Mouse (Mus musculus): ENCODE results near the gene Olfr20. TPM values are rescaled to one million over a fixed set of nuclear protein-coding genes. Genes with fewer than 3 reads are reported as not detected.
"Not testable (repeated sequence)": the region's sequence is repeated elsewhere in the genome, so short reads cannot be mapped to it uniquely, and the experiment has no call there.

Gene Olfr20
- total RNA-seq (2021) = not detected

DNA sequence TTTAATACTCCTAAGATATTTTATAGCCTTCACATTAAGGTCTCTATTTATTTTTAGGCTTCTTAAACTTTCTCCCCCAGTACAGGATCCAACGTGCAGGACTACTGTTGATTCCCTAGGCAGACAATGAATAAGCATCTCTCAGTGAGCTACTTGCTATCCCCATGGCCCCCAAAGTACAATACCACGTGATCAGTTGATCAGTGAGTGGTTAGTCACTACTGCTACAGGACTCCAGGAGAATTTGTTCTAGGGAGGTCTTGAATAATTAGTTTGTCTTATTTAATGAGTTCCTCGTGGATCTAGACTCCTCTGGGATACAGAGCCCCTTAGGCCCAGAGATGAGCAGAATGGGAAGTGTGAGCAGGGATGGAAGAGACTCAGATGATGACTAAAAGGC is at the start of gene Olfr20:
Gene Olfr20, plus strand, starts transcription at position 301 of the 400 bp plus-strand sequence.
- DNase-seq = no peak

DNA sequence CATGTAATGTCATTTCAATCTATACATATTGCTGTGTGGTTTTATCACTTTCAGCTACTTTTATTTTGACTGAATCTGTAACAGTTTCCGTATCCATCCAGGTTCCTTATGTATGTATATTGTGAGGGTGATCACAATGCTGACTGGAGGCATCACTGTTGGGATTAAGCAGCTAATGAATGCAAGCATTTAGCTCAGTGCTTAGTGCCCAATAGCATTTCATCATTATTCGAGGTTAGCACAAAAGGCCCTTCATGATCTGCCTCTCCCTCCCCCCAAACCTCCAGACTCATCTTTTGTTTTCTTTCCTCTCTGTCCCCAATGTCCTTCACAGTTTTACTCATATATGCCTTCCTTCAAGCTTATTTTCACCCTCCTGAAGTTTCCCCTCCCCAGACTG is 47.5 kb upstream of the Olfr20 start:
- no peak for DNase-seq

DNA sequence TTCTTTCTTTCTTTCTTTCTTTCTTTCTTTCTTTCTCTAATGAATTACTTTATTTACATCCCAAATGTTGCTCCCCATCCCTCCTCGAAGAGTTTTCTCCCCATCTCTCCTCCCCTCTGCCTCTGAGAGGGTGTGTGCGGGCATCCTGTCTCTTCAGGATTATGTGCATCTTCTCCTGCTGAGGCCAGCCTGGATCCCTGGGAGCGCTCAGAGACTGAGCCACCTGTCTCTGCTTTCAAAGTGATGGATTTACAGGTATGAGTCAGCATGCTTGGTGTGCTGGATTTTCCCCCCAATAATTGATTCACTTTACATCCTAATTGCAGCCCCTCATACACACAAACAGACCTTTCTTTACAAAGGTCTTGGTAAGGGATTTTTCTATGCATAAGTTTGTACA is 34.6 kb upstream of the Olfr20 start:
- no peak for DNase-seq

DNA sequence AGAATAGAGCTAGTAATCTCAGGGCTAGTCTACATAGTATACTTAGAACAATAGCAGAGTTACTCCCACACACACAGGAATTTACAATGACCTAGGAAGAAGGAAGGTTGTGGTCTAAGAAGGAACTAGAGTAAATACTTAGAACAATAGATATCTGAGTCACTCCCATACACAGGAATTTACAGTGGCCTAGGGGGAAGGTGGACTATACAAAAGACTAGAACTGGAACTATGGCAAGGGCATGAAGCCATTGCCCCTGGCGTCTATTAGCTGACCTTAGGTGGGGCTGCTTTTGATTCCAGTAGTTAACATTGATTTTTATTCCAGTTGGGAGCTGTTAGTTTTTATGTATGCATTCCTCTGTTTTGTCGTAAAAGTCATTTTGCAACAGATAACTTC is 32.0 kb upstream of the Olfr20 start:
- DNase-seq = not testable (repeated sequence)

DNA sequence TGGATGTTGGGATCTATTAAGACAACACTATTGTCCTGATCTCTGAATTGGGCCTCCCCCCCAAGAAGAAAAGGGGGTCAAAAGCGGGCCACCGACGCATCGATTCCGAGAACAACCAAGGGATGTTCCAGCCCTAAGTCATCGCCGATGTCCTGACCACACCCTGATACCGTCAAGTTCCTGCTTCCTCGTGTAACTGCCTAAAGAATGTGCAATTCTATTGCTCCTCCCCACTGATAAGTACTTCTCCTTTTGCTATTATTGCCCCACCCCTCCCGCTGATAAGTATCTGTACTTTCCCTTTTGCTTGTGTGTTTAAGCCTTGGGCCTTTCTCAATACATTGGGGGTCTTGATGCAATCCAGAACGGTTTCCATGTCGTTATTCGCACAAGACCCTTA is 29.5 kb upstream of the Olfr20 start:
- not testable (repeated sequence) for DNase-seq

DNA sequence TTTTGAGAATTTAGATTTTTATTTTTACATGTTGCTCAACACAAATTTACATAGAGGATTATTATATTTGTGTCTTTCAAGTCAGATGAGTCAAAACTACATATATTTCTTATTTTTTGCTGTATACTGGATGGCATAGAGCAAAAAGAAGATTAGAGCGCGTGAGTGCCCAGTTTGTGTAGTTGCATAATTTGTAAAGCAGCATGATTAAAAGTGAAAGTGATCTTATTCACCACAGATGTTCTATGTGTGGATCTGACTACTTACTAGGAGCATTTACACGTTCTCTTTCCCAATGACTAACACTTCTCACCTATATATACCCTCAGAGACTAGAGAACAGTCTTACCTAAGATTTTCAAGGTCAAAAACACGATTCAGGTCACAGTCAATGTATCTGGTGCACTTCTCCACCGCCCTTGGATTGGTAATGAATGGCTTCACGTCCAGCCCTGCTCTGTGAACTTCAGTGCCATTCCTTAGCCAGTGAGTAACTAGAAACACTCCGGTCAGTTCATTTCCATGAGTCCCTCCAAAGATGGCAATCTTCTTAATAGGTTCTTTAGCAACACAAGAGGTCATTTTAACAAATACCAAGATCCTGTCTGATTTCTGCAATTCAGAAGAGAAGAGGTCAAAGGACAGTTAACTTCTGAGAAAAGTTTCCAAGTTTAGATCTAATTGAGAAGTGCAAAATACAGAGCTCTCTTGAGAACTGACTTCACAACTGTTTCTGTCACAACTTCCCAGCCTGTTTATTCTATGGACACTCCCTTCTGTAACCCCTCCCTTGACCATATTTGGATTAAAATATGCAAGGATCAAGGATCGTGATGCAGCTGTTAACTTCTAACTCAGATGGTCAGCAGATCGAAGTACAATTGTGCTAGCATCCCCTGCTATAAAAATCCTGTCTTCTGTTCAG is 26.4 kb upstream of the Olfr20 start:
- no peak for DNase-seq

DNA sequence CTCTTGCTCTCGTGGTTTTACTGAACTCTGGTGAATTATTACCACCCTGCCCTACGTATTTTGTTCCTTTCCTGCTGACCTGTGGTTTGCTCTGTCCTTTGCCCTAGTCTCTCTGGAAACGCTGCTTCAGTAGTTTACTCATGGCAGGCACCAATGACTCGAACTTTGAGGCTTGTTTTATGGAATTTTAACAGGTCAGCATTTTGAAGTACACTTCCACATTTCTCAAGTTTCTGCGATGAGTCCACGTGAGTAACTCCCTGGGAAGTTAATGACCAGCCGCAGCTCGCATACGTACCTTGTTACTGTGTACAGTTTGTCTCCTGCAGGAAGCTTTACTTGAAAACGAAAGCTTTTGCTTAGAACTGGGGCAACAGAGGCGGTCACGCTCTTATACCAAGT is 24.1 kb upstream of the Olfr20 start:
- no peak for DNase-seq

DNA sequence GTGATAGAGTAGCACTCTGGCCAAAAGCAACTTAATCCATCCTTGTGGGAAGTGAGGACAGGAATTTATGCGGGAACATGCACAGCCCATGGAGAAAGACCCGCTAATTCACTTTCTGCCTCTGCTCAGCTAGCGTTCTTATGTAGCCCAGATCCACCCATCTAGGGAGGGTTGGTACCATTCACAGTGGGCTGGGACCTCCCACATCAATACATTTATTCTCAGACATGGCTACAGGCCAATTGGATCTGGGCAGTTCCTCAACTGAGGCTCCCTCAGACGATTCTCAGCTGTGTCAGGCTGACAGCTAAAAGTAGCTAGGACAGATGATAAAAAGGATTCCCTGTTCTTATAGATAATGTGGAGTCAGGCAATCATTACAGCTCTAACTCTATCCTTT is 23.2 kb upstream of the Olfr20 start:
- DNase-seq = no peak

DNA sequence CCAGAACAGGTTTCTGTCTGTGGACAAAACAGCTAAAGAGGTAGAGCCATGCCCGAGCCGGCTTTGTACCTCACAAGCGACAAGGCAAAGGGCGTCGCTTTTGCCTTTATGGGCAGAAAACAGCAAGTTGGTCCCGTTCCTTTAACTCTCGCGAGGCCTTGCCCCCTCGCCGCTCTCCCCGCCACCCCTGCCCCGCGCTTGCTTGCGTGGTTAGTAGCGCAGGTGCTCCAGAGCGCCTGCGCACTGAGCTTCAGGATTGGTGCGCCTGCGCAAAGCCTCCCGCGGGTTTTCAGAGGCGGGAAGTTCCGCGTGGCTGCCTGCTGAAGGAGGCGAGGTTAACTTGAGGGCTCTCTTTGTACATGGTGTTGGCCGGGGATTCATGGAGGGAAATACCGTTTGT is 21.1 kb upstream of the Olfr20 start, which contains the start of the genes Aspa, Gm49340 and Spata22:
Gene Aspa, minus strand, starts transcription at position 155 of the 400 bp plus-strand sequence.
Gene Gm49340, plus strand, starts transcription at position 300 of the 400 bp plus-strand sequence.
Gene Spata22, plus strand, starts transcription at position 300 of the 400 bp plus-strand sequence.
- no peak for DNase-seq

DNA sequence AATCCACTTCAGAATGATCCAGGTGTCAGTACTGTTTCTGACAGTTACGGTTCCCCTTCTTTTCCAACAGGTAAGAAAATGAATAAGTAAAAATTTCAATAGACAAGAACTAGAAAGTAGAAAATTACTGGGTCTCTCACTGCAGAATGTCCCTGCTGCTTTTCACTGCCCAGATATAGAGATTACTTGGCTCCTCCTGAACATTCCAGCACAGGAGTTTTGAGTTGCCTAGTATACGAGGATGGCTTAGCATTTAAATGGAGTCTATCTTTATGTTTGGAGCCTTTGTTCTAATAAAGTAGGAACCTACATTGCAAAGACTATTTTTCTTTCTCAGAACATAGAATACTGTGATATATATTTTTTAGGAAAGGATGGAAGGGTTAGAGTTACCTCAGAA is 17.2 kb upstream of the Olfr20 start:
- DNase-seq = no peak

DNA sequence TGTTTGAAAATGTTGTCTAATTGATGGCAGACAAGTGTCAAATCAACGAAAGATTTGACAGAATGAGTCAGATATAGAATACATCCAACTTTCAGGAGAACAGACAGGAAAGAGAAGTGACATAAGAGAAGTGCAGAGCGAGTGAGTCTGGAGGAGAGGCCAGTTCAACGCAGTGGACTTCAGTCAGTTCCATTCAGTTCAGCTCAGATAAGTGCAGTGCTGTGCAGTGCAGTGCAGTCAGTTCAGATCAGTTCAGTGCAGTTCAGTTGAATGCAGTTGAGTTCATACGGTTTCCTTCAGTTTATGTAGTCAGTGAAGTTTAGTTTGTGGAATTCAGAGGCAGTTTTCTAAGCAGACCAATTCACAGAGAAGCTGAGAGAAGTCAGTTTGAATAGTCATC is 13.7 kb upstream of the Olfr20 start:
- no peak for DNase-seq

DNA sequence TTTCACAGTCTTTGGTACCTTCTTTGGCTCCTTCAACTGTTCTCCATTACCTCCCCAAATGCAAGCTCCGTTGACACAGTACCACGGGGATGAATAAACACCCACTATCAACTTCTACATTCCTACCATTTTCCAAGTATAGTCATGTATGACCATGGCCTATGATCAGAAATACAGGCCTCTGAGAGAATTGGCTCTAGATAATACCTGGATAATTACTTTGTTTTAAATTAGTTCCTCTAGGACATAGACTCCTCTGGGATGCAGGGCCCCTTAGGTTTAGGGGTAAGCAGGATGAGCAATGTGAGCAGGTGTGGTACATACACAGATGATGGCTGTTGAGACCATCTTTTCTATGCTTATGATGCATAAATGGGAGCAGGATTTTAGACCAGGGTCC is 20.4 kb downstream of the Olfr20 start, which contains the start of gene Olfr376:
Gene Olfr376, plus strand, starts transcription at position 301 of the 400 bp plus-strand sequence.
- DNase-seq = no peak

DNA sequence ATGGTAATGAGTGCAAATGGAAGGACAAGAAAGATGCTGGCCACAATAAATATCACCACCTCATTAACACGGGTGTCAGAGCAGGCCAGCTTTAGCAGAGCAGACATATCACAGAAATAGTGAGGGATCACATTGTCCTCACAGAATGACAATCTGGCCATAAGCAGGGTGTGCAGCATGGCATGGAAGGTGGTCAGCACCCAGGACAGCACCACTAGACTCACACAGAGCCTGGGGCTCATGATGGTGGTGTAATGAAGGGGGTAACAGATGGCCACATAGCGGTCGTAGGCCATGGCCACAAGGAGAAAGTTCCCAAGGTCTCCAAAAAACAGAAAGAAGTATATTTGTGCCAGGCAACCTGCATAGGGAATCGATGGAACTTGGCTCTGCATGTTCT is 44.8 kb downstream of the Olfr20 start:
- no peak for DNase-seq

DNA sequence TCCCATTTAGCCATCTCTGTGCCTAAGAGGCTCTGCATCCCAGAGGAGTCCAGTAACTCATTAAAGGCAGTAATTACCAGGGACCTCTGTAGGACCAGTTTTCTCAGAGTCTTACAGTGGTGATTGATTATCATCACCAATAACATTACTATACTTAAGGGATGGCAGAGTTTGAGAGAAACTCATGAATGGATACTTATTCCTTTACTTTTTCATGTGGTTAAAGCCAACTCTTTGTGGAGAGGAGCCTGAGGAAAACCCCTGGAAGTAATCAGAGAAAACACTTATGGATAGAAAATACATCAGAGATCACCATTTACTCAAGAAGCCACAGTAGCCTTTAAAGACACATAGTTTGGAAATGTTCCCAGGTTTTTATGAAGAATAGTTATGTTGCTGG is 48.9 kb downstream of the Olfr20 start, which contains the start of gene Olfr1:
Gene Olfr1, minus strand, starts transcription at position 101 of the 400 bp plus-strand sequence.
- DNase-seq = no peak

Other genes with a start within 250 kb of the Olfr20 start
- under 1 TPM; 0.23 to 0.32 TPM for gene Haspin, start 212.5 kb upstream of the Olfr20 start, total RNA-seq (2021)
- 1 to 10 TPM; 2.3 to 3.4 TPM for gene P2rx5, start 190.4 kb upstream of the Olfr20 start, total RNA-seq (2021)
- gene Emc6, start 173.7 kb upstream of the Olfr20 start, total RNA-seq (2021) = 10 to 100 TPM; 51.5 to 59.7 TPM
- gene Tax1bp3, start 173.7 kb upstream of the Olfr20 start, total RNA-seq (2021) = 10 to 100 TPM; 10.9 to 11.2 TPM
- 10 to 100 TPM; 21.2 to 24.8 TPM for gene Ctns, start 151.7 kb upstream of the Olfr20 start, total RNA-seq (2021)
- gene Shpk, start 151.3 kb upstream of the Olfr20 start, total RNA-seq (2021) = 1 to 10 TPM; 3.4 to 3.5 TPM
- under 1 TPM in 1 of 2 experiments, not detected in 1; 0.17 TPM for gene Trpv1, start 116.5 kb upstream of the Olfr20 start, total RNA-seq (2021)
- under 1 TPM; 0.25 to 0.38 TPM for gene Trpv3, start 83.4 kb upstream of the Olfr20 start, total RNA-seq (2021)
- 10 to 100 TPM; 11.9 to 14.4 TPM for gene Aspa, start 21.2 kb upstream of the Olfr20 start, total RNA-seq (2021)
- gene Gm49340, start 21.0 kb upstream of the Olfr20 start, total RNA-seq (2021) = not detected
- gene Spata22, start 21.0 kb upstream of the Olfr20 start, total RNA-seq (2021) = not detected
- gene Olfr376, start 20.5 kb downstream of the Olfr20 start, total RNA-seq (2021) = not detected
- not detected for gene Olfr1, start 48.8 kb downstream of the Olfr20 start, total RNA-seq (2021)
- not detected for gene Olfr378, start 77.7 kb downstream of the Olfr20 start, total RNA-seq (2021)
- gene Olfr380, start 106.7 kb downstream of the Olfr20 start, total RNA-seq (2021) = not detected
- gene Olfr381, start 140.8 kb downstream of the Olfr20 start, total RNA-seq (2021) = not detected
- not detected for gene Olfr382, start 166.4 kb downstream of the Olfr20 start, total RNA-seq (2021)
- not detected for gene Olfr385, start 242.2 kb downstream of the Olfr20 start, total RNA-seq (2021)
- not detected for gene Olfr384, start 247.8 kb downstream of the Olfr20 start, total RNA-seq (2021)

Measured in layer of hippocampus, postnatal 36 days (tissue).